Mouse (Mus musculus): ENCODE measurements around the gene Chdh. TPM values are rescaled to one million over a fixed set of nuclear protein-coding genes. Genes with fewer than 3 reads are reported as not detected.

Gene Chdh
- polyA plus RNA-seq, 1 experiment from 2014 or later: 0.66 TPM

GRCm38 (mm10) chr14:30019792-30020575 is 11.2 kb downstream of the Chdh start:
- Histone ChIP-seq H3K36me3 (ENCODE audit: control insufficient read depth, insufficient read depth) (no peaks in the 10 kb centered on the region), H3K9me3 (ENCODE audit: control insufficient read depth, low read length) (no peaks in the 10 kb centered on the region), H3K4me3 (replicated peaks; ENCODE audit: low read length) (no peak overlapping the region), H3K4me2 (ENCODE audit: low read length) (no peak overlapping the region), H3K27ac (ENCODE audit: low read length) (no peak overlapping the region), H3K4me1 (replicated peaks; ENCODE audit: control insufficient read depth, insufficient read depth, low read length) (no peaks in the 10 kb centered on the region), H3K9ac (replicated peaks; ENCODE audit: low read depth, low read length) (no peak overlapping the region), H3K27me3 (replicated peaks; ENCODE audit: control insufficient read depth, insufficient read depth, low read length) (no peaks in the 10 kb centered on the region)
- ATAC-seq: no peak
- 48% methylated on average over 9 of the region's 9 CpGs for WGBS

GRCm38 (mm10) chr14:30022471-30022870 is 13.6 kb downstream of the Chdh start:
- Histone ChIP-seq H3K9me3 (ENCODE audit: control insufficient read depth, low read length) (no peaks in the 10 kb centered on the region), H3K4me3 (replicated peaks; ENCODE audit: low read length) (no peak overlapping the region), H3K9ac (replicated peaks; ENCODE audit: low read depth, low read length) (no peak overlapping the region), H3K36me3 (ENCODE audit: control insufficient read depth, insufficient read depth) (no peaks in the 10 kb centered on the region), H3K27ac (ENCODE audit: low read length) (no peak overlapping the region), H3K4me2 (ENCODE audit: low read length) (no peak overlapping the region), H3K27me3 (replicated peaks; ENCODE audit: control insufficient read depth, insufficient read depth, low read length) (no peaks in the 10 kb centered on the region), H3K4me1 (replicated peaks; ENCODE audit: control insufficient read depth, insufficient read depth, low read length) (no peaks in the 10 kb centered on the region)
- ATAC-seq: no peak
- WGBS: 91% methylated on average over 6 of the region's 6 CpGs

- Histone ChIP-seq H3K27ac (ENCODE audit: low read length) (no peak overlapping the region), H3K27me3 (replicated peaks; ENCODE audit: control insufficient read depth, insufficient read depth, low read length) (no peaks in the 10 kb centered on the region), H3K36me3 (ENCODE audit: control insufficient read depth, insufficient read depth) (no peaks in the 10 kb centered on the region), H3K4me1 (replicated peaks; ENCODE audit: control insufficient read depth, insufficient read depth, low read length) (no peaks in the 10 kb centered on the region), H3K9me3 (ENCODE audit: control insufficient read depth, low read length) (no peaks in the 10 kb centered on the region), H3K4me3 (replicated peaks; ENCODE audit: low read length) (no peak overlapping the region), H3K4me2 (ENCODE audit: low read length) (no peak overlapping the region), H3K9ac (replicated peaks; ENCODE audit: low read depth, low read length) (no peak overlapping the region)
- 45% methylated on average over 7 of the region's 7 CpGs for WGBS
- ATAC-seq: no peak
These were observed 15.6 kb downstream of the Chdh start for GRCm38 (mm10) chr14:30024387-30024786.

GRCm38 (mm10) chr14:30027378-30027777 is 18.6 kb downstream of the Chdh start:
- no peak for ATAC-seq
- Histone ChIP-seq H3K36me3 (ENCODE audit: control insufficient read depth, insufficient read depth) (no peaks in the 10 kb centered on the region), H3K4me3 (replicated peaks; ENCODE audit: low read length) (no peak overlapping the region), H3K27ac (ENCODE audit: low read length) (no peak overlapping the region), H3K4me2 (ENCODE audit: low read length) (no peak overlapping the region), H3K9me3 (ENCODE audit: control insufficient read depth, low read length) (no peaks in the 10 kb centered on the region), H3K4me1 (replicated peaks; ENCODE audit: control insufficient read depth, insufficient read depth, low read length) (no peaks in the 10 kb centered on the region), H3K9ac (replicated peaks; ENCODE audit: low read depth, low read length) (no peak overlapping the region), H3K27me3 (replicated peaks; ENCODE audit: control insufficient read depth, insufficient read depth, low read length) (no peaks in the 10 kb centered on the region)
- WGBS: 49% methylated on average over 2 of the region's 2 CpGs

- H3K4me3 ChIP-seq (replicated peaks; ENCODE audit: low read length): no peak overlapping the region
- H3K27ac ChIP-seq (ENCODE audit: low read length): no peak overlapping the region
- no peaks in the 10 kb centered on the region for H3K27me3 ChIP-seq (replicated peaks; ENCODE audit: control insufficient read depth, insufficient read depth, low read length)
- no peak overlapping the region for H3K9ac ChIP-seq (replicated peaks; ENCODE audit: low read depth, low read length)
- ATAC-seq: no peak
- H3K36me3 ChIP-seq (ENCODE audit: control insufficient read depth, insufficient read depth): no peaks in the 10 kb centered on the region
- H3K4me1 ChIP-seq (replicated peaks; ENCODE audit: control insufficient read depth, insufficient read depth, low read length): no peaks in the 10 kb centered on the region
- WGBS: 74% methylated on average over 8 of the region's 8 CpGs
- no peaks in the 10 kb centered on the region for H3K9me3 ChIP-seq (ENCODE audit: control insufficient read depth, low read length)
- no peak overlapping the region for H3K4me2 ChIP-seq (ENCODE audit: low read length)
These were observed 24.6 kb downstream of the Chdh start for GRCm38 (mm10) chr14:30033405-30033804.

- H3K9me3 ChIP-seq (ENCODE audit: control insufficient read depth, low read length): no peaks in the 10 kb centered on the region
- H3K36me3 ChIP-seq (ENCODE audit: control insufficient read depth, insufficient read depth): no peaks in the 10 kb centered on the region
- no peak overlapping the region for H3K4me2 ChIP-seq (ENCODE audit: low read length)
- ATAC-seq: peak; percentile 72
- 82% methylated on average over 18 of the region's 18 CpGs for WGBS
- H3K27ac ChIP-seq (ENCODE audit: low read length): peak overlapping the region; percentile 71
- no peak overlapping the region for H3K4me3 ChIP-seq (replicated peaks; ENCODE audit: low read length)
- no peaks in the 10 kb centered on the region for H3K4me1 ChIP-seq (replicated peaks; ENCODE audit: control insufficient read depth, insufficient read depth, low read length)
- H3K27me3 ChIP-seq (replicated peaks; ENCODE audit: control insufficient read depth, insufficient read depth, low read length): no peaks in the 10 kb centered on the region
- H3K9ac ChIP-seq (replicated peaks; ENCODE audit: low read depth, low read length): no peak overlapping the region
These were observed 29.6 kb downstream of the Chdh start for GRCm38 (mm10) chr14:30038431-30038830.

GRCm38 (mm10) chr14:30039413-30039812 is 30.6 kb downstream of the Chdh start:
- Histone ChIP-seq H3K4me1 (replicated peaks; ENCODE audit: control insufficient read depth, insufficient read depth, low read length) (no peaks in the 10 kb centered on the region), H3K36me3 (ENCODE audit: control insufficient read depth, insufficient read depth) (no peaks in the 10 kb centered on the region), H3K9me3 (ENCODE audit: control insufficient read depth, low read length) (no peaks in the 10 kb centered on the region), H3K9ac (replicated peaks; ENCODE audit: low read depth, low read length) (no peak overlapping the region), H3K4me3 (replicated peaks; ENCODE audit: low read length) (no peak overlapping the region), H3K27me3 (replicated peaks; ENCODE audit: control insufficient read depth, insufficient read depth, low read length) (no peaks in the 10 kb centered on the region), H3K27ac (ENCODE audit: low read length) (no peak overlapping the region), H3K4me2 (ENCODE audit: low read length) (no peak overlapping the region)
- WGBS: 88% methylated on average over 4 of the region's 4 CpGs
- ATAC-seq: no peak

- Histone ChIP-seq H3K36me3 (ENCODE audit: control insufficient read depth, insufficient read depth) (no peaks in the 10 kb centered on the region), H3K9me3 (ENCODE audit: control insufficient read depth, low read length) (no peaks in the 10 kb centered on the region), H3K4me1 (replicated peaks; ENCODE audit: control insufficient read depth, insufficient read depth, low read length) (no peaks in the 10 kb centered on the region), H3K9ac (replicated peaks; ENCODE audit: low read depth, low read length) (no peak overlapping the region), H3K4me3 (replicated peaks; ENCODE audit: low read length) (no peak overlapping the region), H3K4me2 (ENCODE audit: low read length) (no peak overlapping the region), H3K27ac (ENCODE audit: low read length) (no peak overlapping the region), H3K27me3 (replicated peaks; ENCODE audit: control insufficient read depth, insufficient read depth, low read length) (no peaks in the 10 kb centered on the region)
- ATAC-seq: no peak
- WGBS: 77% methylated on average over 9 of the region's 9 CpGs
These were observed 33.0 kb downstream of the Chdh start for GRCm38 (mm10) chr14:30041836-30042235.

GRCm38 (mm10) chr14:30043356-30043940 is 34.6 kb downstream of the Chdh start:
- H3K4me3 ChIP-seq (replicated peaks; ENCODE audit: low read length): no peak overlapping the region
- no peak overlapping the region for H3K4me2 ChIP-seq (ENCODE audit: low read length)
- 93% methylated on average over 7 of the region's 7 CpGs for WGBS
- no peak overlapping the region for H3K9ac ChIP-seq (replicated peaks; ENCODE audit: low read depth, low read length)
- ATAC-seq: no peak
- H3K27ac ChIP-seq (ENCODE audit: low read length): no peak overlapping the region
- no peaks in the 10 kb centered on the region for H3K4me1 ChIP-seq (replicated peaks; ENCODE audit: control insufficient read depth, insufficient read depth, low read length)
- H3K36me3 ChIP-seq (ENCODE audit: control insufficient read depth, insufficient read depth): no peaks in the 10 kb centered on the region
- H3K27me3 ChIP-seq (replicated peaks; ENCODE audit: control insufficient read depth, insufficient read depth, low read length): no peaks in the 10 kb centered on the region
- H3K9me3 ChIP-seq (ENCODE audit: control insufficient read depth, low read length): no peaks in the 10 kb centered on the region
